Mouse (Mus musculus) cerebellum, postnatal 10 days (tissue): Measurements from ENCODE around the gene Gm904.
"Not testable (repeated sequence)": the region's sequence is repeated elsewhere in the genome, so short reads cannot be mapped to it uniquely, and the experiment has no call there.

Experiments used
- DNase-seq, 2 experiments: peaks; one replicate each; pipeline ENCODE4 v3.0.0; 2021; ENCODE audit warnings: mixed read lengths in 2 of 2

Gene Gm904

DNA sequence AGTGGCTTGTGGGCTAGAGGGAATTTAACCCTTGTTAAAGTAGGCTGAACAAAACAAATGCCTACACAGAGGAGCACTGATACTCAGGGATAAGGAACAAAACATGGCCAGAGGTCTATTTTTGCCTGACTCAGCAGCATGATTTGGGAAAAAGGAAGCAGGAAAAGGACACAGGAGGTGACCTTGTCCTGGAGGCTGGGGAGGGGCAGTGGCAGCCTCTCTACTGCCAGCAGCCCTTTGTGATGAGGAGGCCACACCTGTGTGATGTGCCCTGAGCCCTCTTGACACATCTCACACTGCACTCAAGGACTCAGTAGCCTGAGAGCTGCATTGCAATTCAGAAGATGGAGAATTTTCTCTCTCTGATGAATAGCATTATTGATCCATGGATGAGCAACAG lies at the start of gene Gm904:
TSS of gene Gm904 (plus strand) at position 301 of the 400 bp plus-strand sequence.
- not testable (repeated sequence) for DNase-seq

DNA sequence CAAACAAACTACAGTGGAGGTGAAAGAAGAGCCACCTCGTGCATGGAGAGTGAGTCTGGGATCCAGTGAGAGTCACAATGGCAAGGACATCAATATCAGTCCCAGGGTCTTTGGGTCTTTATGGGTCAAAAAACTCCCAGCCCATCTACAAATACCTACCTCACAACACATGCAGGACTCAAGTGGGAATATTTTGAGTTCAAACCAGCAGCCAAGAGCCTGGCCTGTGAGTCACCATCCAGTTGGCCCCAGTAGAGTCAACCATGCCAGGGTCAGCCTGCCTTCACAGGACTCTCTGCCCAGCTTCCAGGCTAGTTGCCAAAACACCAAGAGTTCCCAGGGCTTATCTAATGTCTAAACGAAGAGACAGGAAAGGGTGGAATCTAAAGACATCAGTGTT lies 5.7 kb downstream of the Gm904 start:
- not testable (repeated sequence) for DNase-seq
